ENCODE assay signal across 14 mouse cellular contexts in the genomic region with DNA sequence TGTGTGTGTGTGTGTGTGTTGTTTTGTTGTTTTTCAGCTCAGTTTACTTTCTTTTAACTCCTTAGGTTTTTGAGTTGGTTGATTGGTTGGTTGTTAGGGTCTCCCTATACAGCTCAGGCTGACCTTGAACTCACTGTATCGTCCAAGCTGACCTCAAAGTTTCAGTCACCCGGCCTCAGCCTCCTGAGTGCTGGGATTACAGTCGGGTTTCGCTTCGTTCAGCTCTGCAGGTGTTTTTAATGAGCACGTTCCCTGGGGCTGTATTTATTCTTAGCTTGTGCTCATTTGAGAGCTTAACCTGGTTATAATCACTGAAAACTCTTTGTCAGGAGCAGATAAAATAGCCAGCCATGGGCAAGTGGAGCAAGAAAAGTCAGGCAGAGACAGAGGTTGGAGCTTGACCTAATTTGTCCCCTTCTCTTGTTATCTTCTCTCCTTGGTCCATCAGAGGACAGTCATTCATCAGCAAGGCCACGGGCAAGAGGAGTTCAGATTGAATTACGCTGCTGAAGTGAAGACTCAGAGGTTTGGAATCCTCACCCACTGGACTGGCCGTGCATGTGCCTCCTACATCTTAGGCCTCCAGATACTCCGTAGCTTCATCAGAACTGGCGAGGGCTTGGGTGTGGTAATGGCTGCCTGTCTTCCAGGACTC.
DNase-seq lines count a peak whose midpoint lies in the region; ATAC-seq and TF ChIP-seq lines count a peak whose summit lies in the region.
"Had no signal": no experiment of that assay in that cellular context is flagged by ENCODE, and none has a peak within 500 bp of the region (broad histone marks: within the 10 kb centered on the region; RNA-seq: fewer than 3 reads in every experiment).

No protein-coding gene starts in this region.

- no peak overlapping the region for H3K9ac ChIP-seq in limb, embryonic 11.5 days (ENCODE audit: low read length)
- H3K9ac ChIP-seq in stomach, postnatal 0 days (ENCODE audit: low read length) = no peak overlapping the region
- H3K9ac ChIP-seq: hindbrain, embryonic 15.5 days had no signal

- H3K4me1 ChIP-seq in kidney, adult 2 months (ENCODE audit: control insufficient read depth, insufficient read depth, low read length) = no peaks in the 10 kb centered on the region; the same call in 1 of the 2 replicates
- peaks cover 16% of the 10 kb centered on the region for H3K4me1 ChIP-seq in heart, embryonic 10.5 days
- peaks cover 6% of the 10 kb centered on the region for H3K4me1 ChIP-seq in limb, embryonic 11.5 days (ENCODE audit: control insufficient read depth, insufficient read depth, low read length)
- H3K4me1 ChIP-seq in stomach, postnatal 0 days (replicated peaks; ENCODE audit: control insufficient read depth, insufficient read depth) = no peaks in the 10 kb centered on the region
- H3K4me1 ChIP-seq: hindbrain, embryonic 15.5 days had no signal

- no peak for TF ChIP-seq EP300 in stomach, postnatal 0 days (optimal IDR thresholded peaks at IDR 0.05)

- no peak for TF ChIP-seq CTCF in kidney, adult 2 months (conservative IDR thresholded peaks at IDR 0.05; ENCODE audit: insufficient read depth, insufficient read length, low read depth, low read length)
- TF ChIP-seq CTCF in stomach, postnatal 0 days (IDR thresholded peaks at IDR 0.05; ENCODE audit: low read depth) = no peak

- H3K27me3 ChIP-seq in kidney, adult 2 months (replicated peaks; ENCODE audit: control insufficient read depth, insufficient read depth, low read length) = no peaks in the 10 kb centered on the region
- no peaks in the 10 kb centered on the region for H3K27me3 ChIP-seq in heart, embryonic 10.5 days (ENCODE audit: insufficient read depth, poor library complexity, severe bottlenecking)
- H3K27me3 ChIP-seq in limb, embryonic 11.5 days (ENCODE audit: control insufficient read depth, insufficient read depth, low read length) = no peaks in the 10 kb centered on the region
- no peaks in the 10 kb centered on the region for H3K27me3 ChIP-seq in stomach, postnatal 0 days (ENCODE audit: control insufficient read depth, insufficient read depth, low read length)
- H3K27me3 ChIP-seq: CH12.LX; hindbrain, embryonic 15.5 days had no signal

- TF ChIP-seq POLR2A in kidney, adult 2 months (IDR thresholded peaks at IDR 0.05; ENCODE audit: low read depth, low read length) = no peak

- no peak for ATAC-seq in limb, embryonic 11.5 days (ENCODE audit: insufficient number of reproducible peaks, low FRiP score, low TSS enrichment, low read depth)
- ATAC-seq in stomach, postnatal 0 days (ENCODE audit: low FRiP score, low TSS enrichment) = no peak

- H3K4me3 ChIP-seq in kidney, adult 2 months (ENCODE audit: insufficient read depth, low read depth, low read length) = no peak overlapping the region
- H3K4me3 ChIP-seq in heart, embryonic 10.5 days = no peak overlapping the region
- no peak overlapping the region for H3K4me3 ChIP-seq in limb, embryonic 11.5 days (ENCODE audit: low read depth, low read length)
- H3K4me3 ChIP-seq in stomach, postnatal 0 days (ENCODE audit: low read depth, low read length) = no peak overlapping the region
- H3K4me3 ChIP-seq: forebrain, embryonic 10.5 days; hindbrain, embryonic 15.5 days had no signal

- no peak overlapping the region for H3K4me2 ChIP-seq in limb, embryonic 11.5 days (ENCODE audit: low read depth, severe bottlenecking)
- no peak overlapping the region for H3K4me2 ChIP-seq in stomach, postnatal 0 days (replicated peaks; ENCODE audit: low read depth)
- H3K4me2 ChIP-seq: hindbrain, embryonic 15.5 days; liver, embryonic 11.5 days had no signal

- DNase-seq in kidney, adult 2 months = peak; percentile 32
- DNase-seq in kidney, adult 8-10 months = no peak
- peak; percentile 44 for DNase-seq in adrenal gland, postnatal 25 days
- DNase-seq in heart, embryonic 10.5 days (ENCODE audit: low spot score) = no peak
- DNase-seq in limb, embryonic 11.5 days (ENCODE audit: low spot score) = peak; percentile 49
- DNase-seq in layer of hippocampus, adult 9-10 months (ENCODE audit: low spot score) = no peak
- DNase-seq in stomach, postnatal 0 days (ENCODE audit: low spot score) = no peak
- DNase-seq in urinary bladder, postnatal 10 days (ENCODE audit: low spot score) = no peak
- DNase-seq: gastrocnemius, postnatal 14 days; kidney, postnatal 10 days had no signal

- 77% methylated on average over 11 of the region's 11 CpGs for WGBS in kidney, adult 2 months
- WGBS in heart, embryonic 10.5 days = 41% methylated on average over 11 of the region's 11 CpGs
- WGBS in limb, embryonic 11.5 days = 37% methylated on average over 11 of the region's 11 CpGs
- WGBS in stomach, postnatal 0 days = 63% methylated on average over 11 of the region's 11 CpGs

- H3K9me3 ChIP-seq in heart, embryonic 10.5 days = no peaks in the 10 kb centered on the region
- H3K9me3 ChIP-seq in limb, embryonic 11.5 days (ENCODE audit: control insufficient read depth, low read length) = no peaks in the 10 kb centered on the region
- no peaks in the 10 kb centered on the region for H3K9me3 ChIP-seq in stomach, postnatal 0 days (ENCODE audit: control insufficient read depth, low read length)
- H3K9me3 ChIP-seq: forebrain, embryonic 10.5 days; hindbrain, embryonic 15.5 days had no signal

- no peaks in the 10 kb centered on the region for H3K36me3 ChIP-seq in kidney, adult 2 months (ENCODE audit: control insufficient read depth, insufficient read depth, low read length)
- H3K36me3 ChIP-seq in heart, embryonic 10.5 days = no peaks in the 10 kb centered on the region
- H3K36me3 ChIP-seq in limb, embryonic 11.5 days (ENCODE audit: control insufficient read depth, insufficient read depth, low read length) = no peaks in the 10 kb centered on the region
- H3K36me3 ChIP-seq in stomach, postnatal 0 days (ENCODE audit: control insufficient read depth, insufficient read depth, low read length) = no peaks in the 10 kb centered on the region
- H3K36me3 ChIP-seq: forebrain, embryonic 10.5 days; hindbrain, embryonic 15.5 days had no signal

- H3K27ac ChIP-seq in kidney, adult 2 months (ENCODE audit: insufficient read depth, low read depth, low read length) = no peak overlapping the region
- peak overlapping the region; percentile 10; the same call in 1 of the 2 replicates for H3K27ac ChIP-seq in heart, embryonic 10.5 days
- H3K27ac ChIP-seq in limb, embryonic 11.5 days (replicated peaks; ENCODE audit: low read depth, low read length) = no peak overlapping the region
- no peak overlapping the region for H3K27ac ChIP-seq in stomach, postnatal 0 days (replicated peaks)
- H3K27ac ChIP-seq: forebrain, embryonic 10.5 days; hindbrain, embryonic 15.5 days had no signal

Comparison
In these comparisons a context has a peak if more than half of its experiments do, and no peak if none do; other contexts are left out.
1. DNase-seq: peak in kidney, adult 2 months (single experiment), adrenal gland, postnatal 25 days (single experiment) and limb, embryonic 11.5 days (single experiment); none in kidney, adult 8-10 months (0 of 2), heart, embryonic 10.5 days (single experiment), layer of hippocampus, adult 9-10 months (single experiment), stomach, postnatal 0 days (single experiment) and urinary bladder, postnatal 10 days (single experiment).